8 mouse cellular contexts compared by ENCODE assay signal in genomic region chr1:191395871-191396433, GRCm38 (mm10). TPM values are rescaled to one million over a fixed set of nuclear protein-coding genes. Genes with fewer than 3 reads are reported as not detected.
DNase-seq lines count a peak whose midpoint lies in the region; ATAC-seq and TF ChIP-seq lines count a peak whose summit lies in the region.

No protein-coding gene starts in this region.

- TF ChIP-seq EP300 in ES-Bruce4 (IDR thresholded peaks at IDR 0.05; ENCODE audit: insufficient read depth, low read depth, low read length), result no peak

- peak; percentile 61 for DNase-seq in adrenal gland, postnatal 10 days
- DNase-seq in forebrain, embryonic 11.5 days (ENCODE audit: low spot score), result peak; percentile 72
- peak; percentile 57 for DNase-seq in hindbrain, embryonic 11.5 days (ENCODE audit: low spot score)
- peak; percentile 44 to 56 for DNase-seq in layer of hippocampus, postnatal 36 days
- peak; percentile 96 for DNase-seq in midbrain, embryonic 11.5 days (ENCODE audit: low spot score, missing footprints)
- peak; percentile 60 to 85 for DNase-seq in spleen, postnatal 4 days (ENCODE audit: low spot score in 2 of 2)

- no peak overlapping the region for H3K27ac ChIP-seq in ES-Bruce4 (ENCODE audit: insufficient read depth, low read length)
- H3K27ac ChIP-seq in forebrain, embryonic 11.5 days (ENCODE audit: low read depth, low read length), result no peak overlapping the region
- H3K27ac ChIP-seq in hindbrain, embryonic 11.5 days (ENCODE audit: low read depth, low read length), result no peak overlapping the region
- 0 out of 2 replicates have a peak overlapping the region, but pooled peaks have one; percentile 14 for H3K27ac ChIP-seq in midbrain, embryonic 11.5 days (ENCODE audit: low read depth, low read length)

- peak overlapping the region; percentile 96 for H3K9ac ChIP-seq in ES-Bruce4 (ENCODE audit: low read depth, poor library complexity, severe bottlenecking)
- H3K9ac ChIP-seq in forebrain, embryonic 11.5 days (ENCODE audit: low read length), result peak overlapping the region; percentile 71
- H3K9ac ChIP-seq in hindbrain, embryonic 11.5 days (ENCODE audit: low read depth, low read length), result peak overlapping the region; percentile 65
- H3K9ac ChIP-seq in midbrain, embryonic 11.5 days (ENCODE audit: low read length), result peak overlapping the region; percentile 70

- no peak for ATAC-seq in forebrain, embryonic 11.5 days (replicated peaks; ENCODE audit: low FRiP score)
- ATAC-seq in hindbrain, embryonic 11.5 days (ENCODE audit: low FRiP score), result no peak
- ATAC-seq in midbrain, embryonic 11.5 days (ENCODE audit: low FRiP score), result no peak
- ATAC-seq in megakaryocyte progenitor cell, adult 5-6 weeks (replicated peaks; ENCODE audit: poor library complexity), result no peak

- no peaks in the 10 kb centered on the region for H3K4me1 ChIP-seq in ES-Bruce4 (ENCODE audit: control insufficient read depth, insufficient read depth, low read length)
- no peaks in the 10 kb centered on the region for H3K4me1 ChIP-seq in forebrain, embryonic 11.5 days (replicated peaks; ENCODE audit: control insufficient read depth, insufficient read depth, low read length)
- H3K4me1 ChIP-seq in hindbrain, embryonic 11.5 days (replicated peaks; ENCODE audit: control insufficient read depth, insufficient read depth, low read length), result 0 out of 2 replicates have a peak, but pooled peaks cover 2% of the 10 kb centered on the region
- peaks cover 6% of the 10 kb centered on the region; the same call in 1 of the 2 replicates for H3K4me1 ChIP-seq in midbrain, embryonic 11.5 days (ENCODE audit: control insufficient read depth, insufficient read depth, low read length)

- TF ChIP-seq CTCF in ES-Bruce4 (IDR thresholded peaks at IDR 0.05; ENCODE audit: low read depth, low read length), result no peak

- H3K4me2 ChIP-seq in forebrain, embryonic 11.5 days (ENCODE audit: low read depth, low read length, severe bottlenecking), result peak overlapping the region; percentile 62
- peak overlapping the region; percentile 75 for H3K4me2 ChIP-seq in hindbrain, embryonic 11.5 days (replicated peaks; ENCODE audit: low read depth, low read length)
- peak overlapping the region; percentile 71 for H3K4me2 ChIP-seq in midbrain, embryonic 11.5 days

- H3K27me3 ChIP-seq in ES-Bruce4 (ENCODE audit: control insufficient read depth, insufficient read depth, low read length, poor library complexity, severe bottlenecking), result no peaks in the 10 kb centered on the region
- H3K27me3 ChIP-seq in forebrain, embryonic 11.5 days (ENCODE audit: control insufficient read depth, insufficient read depth, low read length), result no peaks in the 10 kb centered on the region
- no peaks in the 10 kb centered on the region for H3K27me3 ChIP-seq in hindbrain, embryonic 11.5 days (ENCODE audit: control insufficient read depth, insufficient read depth, low read length)
- H3K27me3 ChIP-seq in midbrain, embryonic 11.5 days (ENCODE audit: control insufficient read depth, insufficient read depth, low read length), result no peaks in the 10 kb centered on the region

- no peaks in the 10 kb centered on the region for H3K9me3 ChIP-seq in ES-Bruce4 (replicated peaks; ENCODE audit: control insufficient read depth, insufficient read depth, low read length, poor library complexity, severe bottlenecking)
- no peaks in the 10 kb centered on the region for H3K9me3 ChIP-seq in forebrain, embryonic 11.5 days (ENCODE audit: control insufficient read depth, low read length)
- no peaks in the 10 kb centered on the region for H3K9me3 ChIP-seq in hindbrain, embryonic 11.5 days (ENCODE audit: control insufficient read depth, low read length)
- no peaks in the 10 kb centered on the region for H3K9me3 ChIP-seq in midbrain, embryonic 11.5 days (ENCODE audit: control insufficient read depth, low read length)

- peak overlapping the region; percentile 92 for H3K4me3 ChIP-seq in ES-Bruce4 (ENCODE audit: low read depth, low read length)
- peak overlapping the region; percentile 70 for H3K4me3 ChIP-seq in forebrain, embryonic 11.5 days (ENCODE audit: low read depth, low read length)
- peak overlapping the region; percentile 66 for H3K4me3 ChIP-seq in hindbrain, embryonic 11.5 days (ENCODE audit: low read depth, low read length)
- H3K4me3 ChIP-seq in midbrain, embryonic 11.5 days (ENCODE audit: low read depth, low read length), result peak overlapping the region; percentile 68

- no peak for TF ChIP-seq POLR2A in ES-Bruce4 (IDR thresholded peaks at IDR 0.05; ENCODE audit: insufficient read depth, low read length)

- no peaks in the 10 kb centered on the region for H3K36me3 ChIP-seq in ES-Bruce4 (ENCODE audit: control insufficient read depth, insufficient read depth, low read length, poor library complexity, severe bottlenecking)
- no peaks in the 10 kb centered on the region for H3K36me3 ChIP-seq in forebrain, embryonic 11.5 days (ENCODE audit: control insufficient read depth, insufficient read depth, low read length)
- no peaks in the 10 kb centered on the region for H3K36me3 ChIP-seq in hindbrain, embryonic 11.5 days (ENCODE audit: control insufficient read depth, insufficient read depth, low read length)
- no peaks in the 10 kb centered on the region for H3K36me3 ChIP-seq in midbrain, embryonic 11.5 days (ENCODE audit: control insufficient read depth, insufficient read depth, low read length)

- WGBS in forebrain, embryonic 11.5 days, result under 1% methylated on average over 25 of the region's 43 CpGs
- WGBS in hindbrain, embryonic 11.5 days, result under 1% methylated on average over 43 of the region's 43 CpGs
- under 1% methylated on average over 31 of the region's 43 CpGs for WGBS in midbrain, embryonic 11.5 days

RNA-seq across cellular contexts. Expression of gene Ppp2r5a, which starts 7.1 kb away (rescaled TPM):
- polyA plus RNA-seq in ES-Bruce4 (2011; ENCODE audit: insufficient read depth, insufficient read length, low read depth, missing spikeins), result 116 and 127 TPM in 2 replicates
- 100 to 1,000 TPM; 225 TPM for total RNA-seq in adrenal gland, postnatal 10 days (2021)
- 19.4 and 21.9 TPM in 2 replicates for polyA plus RNA-seq in forebrain, embryonic 11.5 days (2014; fragmentation: Nextera tagmentation; extraction: Ambion mirVana)
- 13.1 and 16.6 TPM in 2 replicates for polyA plus RNA-seq in hindbrain, embryonic 11.5 days (2014; fragmentation: Nextera tagmentation; extraction: Ambion mirVana)
- 10 to 100 TPM; 68.3 to 77.4 TPM for total RNA-seq in layer of hippocampus, postnatal 36 days (2021)
- polyA plus RNA-seq in midbrain, embryonic 11.5 days (2014; fragmentation: Nextera tagmentation; extraction: Ambion mirVana), result 14.8 and 19.2 TPM in 2 replicates
- total RNA-seq in megakaryocyte progenitor cell, adult 5-6 weeks (2015), result 124 and 129 TPM in 2 replicates
- 125 and 139 TPM in 2 replicates for total RNA-seq in megakaryocyte progenitor cell, adult 5-6 weeks (2017)
